8 mouse cellular contexts compared by ENCODE assay signal in the genomic region with DNA sequence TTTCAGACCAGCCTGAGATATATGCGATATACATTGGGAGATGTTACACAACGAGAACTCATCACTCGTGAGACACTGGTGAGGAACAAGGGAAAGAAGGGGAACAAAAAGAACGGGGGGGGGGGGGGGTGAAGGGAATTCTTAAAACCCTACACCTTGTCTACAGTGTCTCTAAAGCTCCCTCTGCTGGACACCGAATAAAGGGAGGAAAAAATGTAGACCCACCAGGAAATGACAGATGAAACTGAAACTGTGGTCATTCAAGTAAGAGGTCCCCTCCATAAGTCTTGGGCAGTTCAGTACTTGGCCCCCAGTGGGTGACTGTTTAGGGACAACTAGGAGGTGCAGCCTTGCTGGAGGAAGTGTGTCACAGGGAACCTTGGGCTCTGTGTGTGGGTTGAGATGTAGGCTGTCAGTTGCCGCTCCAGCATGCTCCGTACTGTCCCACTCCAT. TPM values are rescaled to one million over a fixed set of nuclear protein-coding genes. Genes with fewer than 3 reads are reported as not detected.
DNase-seq lines count a peak whose midpoint lies in the region; ATAC-seq and TF ChIP-seq lines count a peak whose summit lies in the region.

No protein-coding gene starts in this region.

- no peak overlapping the region for H3K4me3 ChIP-seq in left cerebral cortex, adult 2 months

- H3K27ac ChIP-seq in left cerebral cortex, adult 2 months, result no peak overlapping the region

- peak; percentile 19; the same call in 1 of the 2 replicates for ATAC-seq in neutrophil, adult 5-6 weeks (ENCODE audit: extremely low read depth, insufficient number of reproducible peaks, low FRiP score, poor library complexity, severe bottlenecking)

- peak; percentile 49 to 70 for DNase-seq in heart, adult 18-20 months
- no peak for DNase-seq in heart, postnatal 36 days
- DNase-seq in 416B (ENCODE audit: low read depth) (peak; percentile 85), NIH3T3 (ENCODE audit: low read depth) (peak; percentile 84)
- peak; percentile 35 for DNase-seq in heart, adult 8-10 months (ENCODE audit: low spot score)
- peak in 1 of 2 experiments; percentile 26 for DNase-seq in left cerebral cortex, adult 2 months (ENCODE audit: extremely low spot score in 1 of 2, low spot score in 2 of 2)
- DNase-seq in gastrocnemius, adult 8-10 months (ENCODE audit: low spot score in 2 of 2), result no peak

- TF ChIP-seq CTCF in left cerebral cortex, adult 2 months (IDR thresholded peaks at IDR 0.05), result peak; percentile 61

- intact Hi-C loops in heart, postnatal 36 days (cut with DNase I), result loop anchor here (1.0 to 10.0 kb wide), 2 partner anchors 96 to 323 kb away; partner anchors contain the start of genes Man2b1, Wdr83 and Wdr83os
- intact Hi-C loops in left cerebral cortex, adult 2 months (cut with DNase I), result loop anchor here (2.0 kb wide), 1 partner anchor 97 kb away; no protein-coding TSS in a partner anchor

RNA-seq across cellular contexts. Expression of gene Mylk3, which starts 21.9 kb away (rescaled TPM):
- total RNA-seq in heart, adult 18-20 months (2021), result 100 to 1,000 TPM; 473 to 486 TPM
- total RNA-seq in heart, postnatal 36 days (2021), result 100 to 1,000 TPM; 418 to 460 TPM
- 100 to 1,000 TPM; 470 to 539 (median 495) TPM for total RNA-seq in heart, adult 8-10 months (2022)
- total RNA-seq in left cerebral cortex, adult 2 months (2021), result 1 to 10 TPM; 3.6 to 5.2 TPM
- 0.25 and 0.47 TPM in 2 replicates for total RNA-seq in neutrophil, adult 5-6 weeks (2017)
- total RNA-seq in gastrocnemius, adult 8-10 months (2022), result 1 to 10 TPM in 3 of 4 experiments, under 1 TPM in 1; 0.47 to 2.0 (median 1.5) TPM

RNA-seq across cellular contexts. Expression of gene 4921524J17Rik, which starts 24.6 kb away (rescaled TPM):
- 10 to 100 TPM; 18.1 to 19.4 TPM for total RNA-seq in heart, adult 18-20 months (2021)
- total RNA-seq in heart, postnatal 36 days (2021), result 10 to 100 TPM; 19.7 to 20.9 TPM
- 10 to 100 TPM; 13.9 to 17.5 (median 16.3) TPM for total RNA-seq in heart, adult 8-10 months (2022)
- total RNA-seq in left cerebral cortex, adult 2 months (2021), result 10 to 100 TPM in 1 of 2 experiments, 1 to 10 TPM in 1; 9.0 to 13.2 TPM
- total RNA-seq in neutrophil, adult 5-6 weeks (2017), result 13.3 and 28.9 TPM in 2 replicates
- 10 to 100 TPM in 2 of 4 experiments, 1 to 10 TPM in 2; 9.1 to 12.6 (median 10.2) TPM for total RNA-seq in gastrocnemius, adult 8-10 months (2022)

Comparison
In these comparisons a context has a peak if more than half of its experiments do, and no peak if none do; other contexts are left out.
1. DNase-seq: peak in heart, adult 18-20 months (2 of 2), 416B (single experiment), NIH3T3 (single experiment) and heart, adult 8-10 months (single experiment); none in heart, postnatal 36 days (0 of 2) and gastrocnemius, adult 8-10 months (0 of 2).
2. RNA of gene Mylk3, which starts 21.9 kb away (total RNA-seq): 470 to 539 TPM in heart, adult 8-10 months, 473 to 486 TPM in heart, adult 18-20 months and 418 to 460 TPM in heart, postnatal 36 days; 3.6 to 5.2 TPM in left cerebral cortex, adult 2 months, 0.47 to 2.0 TPM in gastrocnemius, adult 8-10 months and 0.25 to 0.47 TPM in neutrophil, adult 5-6 weeks; every median in the first group is over 10 times any median in the second.